7 mouse cellular contexts compared by ENCODE assay signal in genomic region chr19:43674730-43675524, GRCm38 (mm10). TPM values are rescaled to one million over a fixed set of nuclear protein-coding genes. Genes with fewer than 3 reads are reported as not detected.
A peak's percentile ranks its signal among the peaks of the same experiment; 100 is the strongest.
DNase-seq lines count a peak whose midpoint lies in the region; ATAC-seq lines count a peak whose summit lies in the region.

Slc25a28 (minus strand) TSS chr19:43674881.

- peak; percentile 98 for DNase-seq in adrenal gland, postnatal 14 days
- peak; percentile 100 for DNase-seq in embryonic facial prominence, embryonic 11.5 days (ENCODE audit: low spot score)
- peak; percentile 100 for DNase-seq in kidney, adult 11 months
- DNase-seq in limb, embryonic 10.5 days (ENCODE audit: low spot score) = peak; percentile 96
- DNase-seq in spleen, adult 12 weeks (ENCODE audit: low spot score) = peak; percentile 97

- H3K36me3 ChIP-seq in embryonic facial prominence, embryonic 11.5 days (replicated peaks; ENCODE audit: control insufficient read depth, insufficient read depth, low read depth, low read length) = no peaks in the 10 kb centered on the region
- H3K36me3 ChIP-seq in limb, embryonic 10.5 days = no peaks in the 10 kb centered on the region
- no peaks in the 10 kb centered on the region for H3K36me3 ChIP-seq in midbrain, embryonic 13.5 days

- peak within 1 kb of the TSS; percentile 78 for H3K27ac ChIP-seq in embryonic facial prominence, embryonic 11.5 days (replicated peaks; ENCODE audit: low read depth, low read length)
- H3K27ac ChIP-seq in limb, embryonic 10.5 days = peak within 1 kb of the TSS; percentile 96
- H3K27ac ChIP-seq in midbrain, embryonic 13.5 days = peak within 1 kb of the TSS; percentile 94

- no peaks in the 10 kb centered on the region for H3K27me3 ChIP-seq in embryonic facial prominence, embryonic 11.5 days (ENCODE audit: control insufficient read depth, insufficient read depth, low read length)
- peaks cover 13% of the 10 kb centered on the region for H3K27me3 ChIP-seq in limb, embryonic 10.5 days (ENCODE audit: low read depth, poor library complexity, severe bottlenecking)
- peaks cover 7% of the 10 kb centered on the region; the same call in 1 of the 2 replicates for H3K27me3 ChIP-seq in midbrain, embryonic 13.5 days

- WGBS in embryonic facial prominence, embryonic 11.5 days = under 1% methylated on average over 69 of the region's 79 CpGs
- WGBS in limb, embryonic 10.5 days = under 1% methylated on average over 78 of the region's 79 CpGs
- WGBS in midbrain, embryonic 13.5 days = under 1% methylated on average over 72 of the region's 79 CpGs

- ATAC-seq in embryonic facial prominence, embryonic 11.5 days (replicated peaks; ENCODE audit: insufficient number of reproducible peaks, low FRiP score, low TSS enrichment, low read depth) = peak; percentile 97
- peak; percentile 71 for ATAC-seq in granulocyte monocyte progenitor cell, adult 5-6 weeks (replicated peaks; ENCODE audit: poor library complexity, severe bottlenecking)
- peak; percentile 97 for ATAC-seq in midbrain, embryonic 13.5 days

- H3K4me2 ChIP-seq in embryonic facial prominence, embryonic 11.5 days (ENCODE audit: low read depth, low read length) = peak within 1 kb of the TSS; percentile 87
- peak within 1 kb of the TSS; percentile 83 for H3K4me2 ChIP-seq in midbrain, embryonic 13.5 days (replicated peaks)

- H3K4me3 ChIP-seq in embryonic facial prominence, embryonic 11.5 days (ENCODE audit: low read depth, low read length) = peak within 1 kb of the TSS; percentile 85
- peak within 1 kb of the TSS; percentile 97 for H3K4me3 ChIP-seq in limb, embryonic 10.5 days
- H3K4me3 ChIP-seq in midbrain, embryonic 13.5 days (replicated peaks) = peak within 1 kb of the TSS; percentile 93

- H3K9me3 ChIP-seq in embryonic facial prominence, embryonic 11.5 days (replicated peaks; ENCODE audit: control insufficient read depth, low read length) = no peaks in the 10 kb centered on the region
- H3K9me3 ChIP-seq in limb, embryonic 10.5 days (replicated peaks) = no peaks in the 10 kb centered on the region
- H3K9me3 ChIP-seq in midbrain, embryonic 13.5 days = no peaks in the 10 kb centered on the region

- no peaks in the 10 kb centered on the region; the same call in 1 of the 2 replicates for H3K4me1 ChIP-seq in embryonic facial prominence, embryonic 11.5 days (ENCODE audit: control insufficient read depth, insufficient read depth, low read length)
- H3K4me1 ChIP-seq in limb, embryonic 10.5 days = peaks cover 31% of the 10 kb centered on the region
- peaks cover 23% of the 10 kb centered on the region for H3K4me1 ChIP-seq in midbrain, embryonic 13.5 days (replicated peaks)

- peak within 1 kb of the TSS; percentile 90 for H3K9ac ChIP-seq in embryonic facial prominence, embryonic 11.5 days (replicated peaks; ENCODE audit: low read length)
- H3K9ac ChIP-seq in midbrain, embryonic 13.5 days (replicated peaks) = peak within 1 kb of the TSS; percentile 90

RNA-seq across cellular contexts. Expression of gene Slc25a28, which starts in this region (rescaled TPM):
- total RNA-seq in adrenal gland, postnatal 14 days (2021) = 58.0 and 62.1 TPM in 2 replicates
- 9.2 and 9.7 TPM in 2 replicates for polyA plus RNA-seq in embryonic facial prominence, embryonic 11.5 days (2014; fragmentation: Nextera tagmentation; extraction: Ambion mirVana)
- total RNA-seq in granulocyte monocyte progenitor cell, adult 5-6 weeks (2014; fragmentation: Nextera tagmentation) = 47.1 and 50.0 TPM in 2 replicates
- 36.0 and 36.1 TPM in 2 replicates for total RNA-seq in granulocyte monocyte progenitor cell, adult 5-6 weeks (2017)
- 10.8 and 12.7 TPM in 2 replicates for polyA plus RNA-seq in limb, embryonic 10.5 days (2016; fragmentation: Nextera tagmentation; extraction: Ambion mirVana)
- polyA plus RNA-seq in midbrain, embryonic 13.5 days (2015; fragmentation: Nextera tagmentation; extraction: Ambion mirVana) = 10.8 and 14.4 TPM in 2 replicates

Comparison
In these comparisons a context has a peak if more than half of its experiments do, and no peak if none do; other contexts are left out.
1. Peak in every context shown above with its lines: DNase-seq, ATAC-seq, H3K4me3 ChIP-seq and H3K27ac ChIP-seq.